Mouse (Mus musculus) liver, adult 2 months (tissue): ENCODE results near the gene Rps17. TPM values are rescaled to one million over a fixed set of nuclear protein-coding genes. Genes with fewer than 3 reads are reported as not detected.

Source experiments
- DNase-seq: peaks from one replicate; pipeline ENCODE4 v3.0.0-alpha.2; 2011; ENCODE audit warnings: low read depth, low spot score; ENCODE audit errors: extremely low read depth
- H3K27ac ChIP-seq: fragments of 200-500 bp; replicated peaks from 2 replicates; pipeline ENCODE4 v1.5.1; 2012; ENCODE audit warnings: low read depth, mild to moderate bottlenecking, control low read depth, inconsistent platforms, low read length; ENCODE audit not compliant: insufficient read depth
- H3K27me3 ChIP-seq: fragments of 200-500 bp; 2 replicates; pipeline ENCODE4 v1.6.1; 2012; ENCODE audit warnings: mild to moderate bottlenecking, moderate library complexity, low read length, inconsistent platforms; ENCODE audit not compliant: control insufficient read depth, insufficient read depth
- H3K36me3 ChIP-seq: fragments of 200-500 bp; 2 replicates; pipeline ENCODE4 v1.6.1; 2012; ENCODE audit warnings: low read length, inconsistent platforms; ENCODE audit not compliant: control insufficient read depth, insufficient read depth
- H3K4me1 ChIP-seq: fragments of 200-500 bp; 2 replicates; pipeline ENCODE4 v1.6.1; 2011; ENCODE audit warnings: low read length; ENCODE audit not compliant: control insufficient read depth, insufficient read depth
- H3K4me3 ChIP-seq: fragments of 200-500 bp; 2 replicates; pipeline ENCODE4 v1.5.1; 2011; ENCODE audit warnings: low read depth, mild to moderate bottlenecking, control low read depth, low read length, moderate library complexity; ENCODE audit not compliant: insufficient read depth
- H3K79me2 ChIP-seq: fragments of 200-500 bp; 2 replicates; pipeline ENCODE4 v1.6.1; 2012; ENCODE audit warnings: inconsistent platforms, mild to moderate bottlenecking, low read length, moderate library complexity; ENCODE audit not compliant: control insufficient read depth, insufficient read depth
- H3K9ac ChIP-seq: fragments of 200-500 bp; 2 replicates; pipeline ENCODE4 v1.6.1; 2012; ENCODE audit warnings: low read depth, mild to moderate bottlenecking, control low read depth, inconsistent platforms, low read length
- CTCF ChIP-seq: fragments of 200-500 bp; IDR thresholded peaks from 2 replicates; pipeline ENCODE4 v1.5.1; 2011; ENCODE audit warnings: low read depth, low read length, control low read depth
- POLR2A ChIP-seq: fragments of 200-500 bp; IDR thresholded peaks from 2 replicates; pipeline ENCODE4 v1.6.1; 2011; ENCODE audit warnings: low read length, control low read depth; ENCODE audit not compliant: insufficient read depth; ENCODE audit errors: extremely low read depth
- WGBS: fragments of 180-500 bp; shearing (Covaris S2); methylation state at CpG from one replicate; pipeline ENCODE4 v1.1.7; 2018; 5-methylcytosine and 5-hydroxymethylcytosine counted together
- polyA plus RNA-seq: library from polyadenylated mRNA; depleted of rRNA; stranded (reverse); fragments of >200 nt; gene quantifications from 2 replicates; pipeline ENCODE4 v1.2.3, GENCODE M21; 2012
- total RNA-seq: library from RNA; depleted of rRNA; stranded (reverse); fragments of >200 nt; gene quantifications from 2 replicates; pipeline ENCODE4 v1.2.3, GENCODE M21; 2014

Rps17 gene
- total and polyA plus RNA-seq, 2 experiments: 572 to 745 TPM

- H3K9ac ChIP-seq: no peak overlapping the region
- WGBS: 86% methylated on average over 7 of the region's 7 CpGs
- H3K4me3 ChIP-seq: no peak overlapping the region
- H3K36me3 ChIP-seq: peaks cover 25% of the 10 kb centered on the region; the same call in 1 of the 2 replicates
- TF ChIP-seq POLR2A: no peak
- TF ChIP-seq CTCF: no peak
- H3K4me1 ChIP-seq: no peaks in the 10 kb centered on the region
- no peaks in the 10 kb centered on the region for H3K79me2 ChIP-seq
- no peak overlapping the region for H3K27ac ChIP-seq
- no peaks in the 10 kb centered on the region for H3K27me3 ChIP-seq
- no peak for DNase-seq
These were observed 13.2 kb downstream of the Rps17 start for GRCm38 (mm10) chr7:81331851-81332250.

DNA sequence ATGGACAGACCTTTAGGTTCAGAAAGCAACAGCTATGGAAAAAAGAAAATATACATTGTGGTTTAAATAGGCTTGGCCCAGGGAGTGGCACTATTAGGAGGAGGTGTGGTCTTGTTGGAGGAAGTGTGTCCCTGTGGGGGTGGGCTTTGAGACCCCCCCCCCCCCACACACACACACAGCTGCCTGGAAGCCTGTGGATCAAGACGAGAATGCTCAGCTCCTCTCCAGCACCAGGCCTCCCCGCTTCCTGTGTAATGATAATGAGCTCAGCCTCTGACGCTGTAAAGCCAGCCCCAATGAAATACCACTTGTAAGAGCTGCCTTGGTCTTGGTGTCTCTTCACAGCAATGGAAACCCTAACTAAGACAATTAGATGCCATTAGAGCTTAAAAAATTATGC lies 14.3 kb downstream of the Rps17 start:
- no peak overlapping the region for H3K27ac ChIP-seq
- H3K36me3 ChIP-seq: peaks cover 28% of the 10 kb centered on the region; the same call in 1 of the 2 replicates
- no peak for TF ChIP-seq CTCF
- no peak for TF ChIP-seq POLR2A
- no peaks in the 10 kb centered on the region for H3K27me3 ChIP-seq
- no peak overlapping the region for H3K9ac ChIP-seq
- no peaks in the 10 kb centered on the region for H3K79me2 ChIP-seq
- H3K4me3 ChIP-seq: no peak overlapping the region
- 77% methylated on average over 3 of the region's 3 CpGs for WGBS
- DNase-seq: no peak
- H3K4me1 ChIP-seq: no peaks in the 10 kb centered on the region

GRCm38 (mm10) chr7:81327661-81328060 lies 17.4 kb downstream of the Rps17 start:
- peaks cover 36% of the 10 kb centered on the region; the same call in 1 of the 2 replicates for H3K36me3 ChIP-seq
- no peak overlapping the region for H3K27ac ChIP-seq
- no peaks in the 10 kb centered on the region for H3K4me1 ChIP-seq
- H3K9ac ChIP-seq: no peak overlapping the region
- no peak for DNase-seq
- WGBS: 78% methylated on average over 10 of the region's 10 CpGs
- no peak overlapping the region for H3K4me3 ChIP-seq
- H3K79me2 ChIP-seq: no peaks in the 10 kb centered on the region
- TF ChIP-seq POLR2A (no peak), CTCF (no peak)
- H3K27me3 ChIP-seq: no peaks in the 10 kb centered on the region

GRCm38 (mm10) chr7:81326859-81327258 lies 18.2 kb downstream of the Rps17 start:
- H3K79me2 ChIP-seq: no peaks in the 10 kb centered on the region
- H3K27me3 ChIP-seq: no peaks in the 10 kb centered on the region
- TF ChIP-seq CTCF (no peak), POLR2A (no peak)
- peaks cover 38% of the 10 kb centered on the region; the same call in 1 of the 2 replicates for H3K36me3 ChIP-seq
- no peak overlapping the region for H3K27ac ChIP-seq
- H3K9ac ChIP-seq: no peak overlapping the region
- no peaks in the 10 kb centered on the region for H3K4me1 ChIP-seq
- no peak for DNase-seq
- WGBS: 87% methylated on average over 6 of the region's 6 CpGs
- no peak overlapping the region for H3K4me3 ChIP-seq

DNA sequence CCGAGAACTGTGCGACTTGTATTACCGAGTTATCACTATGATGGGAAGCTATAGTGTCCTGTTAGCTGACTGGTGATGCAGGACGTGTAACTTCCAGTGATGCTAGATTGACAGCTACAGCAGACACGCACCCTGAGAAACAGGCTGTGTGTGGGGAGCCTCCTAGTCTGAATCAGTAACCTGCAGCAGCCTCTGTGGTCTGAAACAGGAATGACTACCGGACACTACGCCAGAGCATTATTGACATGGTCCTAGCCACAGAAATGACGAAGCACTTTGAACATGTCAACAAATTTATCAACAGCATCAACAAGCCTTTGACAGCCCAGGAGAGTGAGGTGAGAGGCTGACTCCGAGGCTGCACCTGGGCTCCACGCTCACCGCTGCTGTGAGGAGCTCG lies 19.0 kb downstream of the Rps17 start:
- H3K79me2 ChIP-seq: no peaks in the 10 kb centered on the region
- no peak for DNase-seq
- no peak overlapping the region for H3K4me3 ChIP-seq

GRCm38 (mm10) chr7:81321776-81322175 lies 23.3 kb downstream of the Rps17 start:
- 49% methylated on average over 5 of the region's 5 CpGs for WGBS
- DNase-seq: no peak
- no peaks in the 10 kb centered on the region for H3K79me2 ChIP-seq
- H3K4me3 ChIP-seq: no peak overlapping the region
- H3K36me3 ChIP-seq: peaks cover 32% of the 10 kb centered on the region
- TF ChIP-seq POLR2A (no peak), CTCF (no peak)
- no peak overlapping the region for H3K9ac ChIP-seq
- H3K27ac ChIP-seq: no peak overlapping the region
- H3K27me3 ChIP-seq: no peaks in the 10 kb centered on the region
- H3K4me1 ChIP-seq: no peaks in the 10 kb centered on the region

More for the DNA sequence above, 19.0 kb downstream of the Rps17 start:
- TF ChIP-seq CTCF (no peak), POLR2A (no peak)
- H3K27me3 ChIP-seq: no peaks in the 10 kb centered on the region
- H3K4me1 ChIP-seq: no peaks in the 10 kb centered on the region
- WGBS: 70% methylated on average over 12 of the region's 12 CpGs
- peaks cover 34% of the 10 kb centered on the region; the same call in 1 of the 2 replicates for H3K36me3 ChIP-seq
- no peak overlapping the region for H3K27ac ChIP-seq
- no peak overlapping the region for H3K9ac ChIP-seq
